Mouse (Mus musculus): Measurements from ENCODE around the gene Phactr1. TPM values are rescaled to one million over a fixed set of nuclear protein-coding genes. Genes with fewer than 3 reads are reported as not detected.
"Not testable (repeated sequence)": the region's sequence is repeated elsewhere in the genome, so short reads cannot be mapped to it uniquely, and the experiment has no call there.

Gene Phactr1
- polyA plus RNA-seq, 1 experiment from 2014 or later, result 0.39 TPM

- Histone ChIP-seq H3K27ac (no peak overlapping the region), H3K4me3 (no peak overlapping the region), H3K4me1 (no peaks in the 10 kb centered on the region), H3K9ac (no peak overlapping the region), H3K9me3 (replicated peaks) (no peaks in the 10 kb centered on the region), H3K27me3 (replicated peaks) (no peaks in the 10 kb centered on the region), H3K36me3 (no peaks in the 10 kb centered on the region), H3K4me2 (no peak overlapping the region)
- 56% methylated on average over 3 of the region's 3 CpGs for WGBS (ENCODE audit: insufficient replicate concordance)
- ATAC-seq, result no peak
These were observed 259.8 kb downstream of the Phactr1 start for GRCm38 (mm10) chr13:42940271-42940670.

- H3K4me1 ChIP-seq, result no peaks in the 10 kb centered on the region
- no peak overlapping the region for H3K4me2 ChIP-seq
- H3K27me3 ChIP-seq (replicated peaks), result no peaks in the 10 kb centered on the region
- no peaks in the 10 kb centered on the region for H3K9me3 ChIP-seq (replicated peaks)
- H3K27ac ChIP-seq, result no peak overlapping the region
- no peaks in the 10 kb centered on the region for H3K36me3 ChIP-seq
- WGBS (ENCODE audit: insufficient replicate concordance), result 41% methylated on average over 3 of the region's 3 CpGs
- ATAC-seq, result no peak
- H3K4me3 ChIP-seq, result no peak overlapping the region
- H3K9ac ChIP-seq, result no peak overlapping the region
These were observed 263.7 kb downstream of the Phactr1 start for GRCm38 (mm10) chr13:42944106-42944505.

GRCm38 (mm10) chr13:42945201-42945600, 264.8 kb downstream of the Phactr1 start:
- not testable (repeated sequence) for H3K4me1 ChIP-seq; H3K27ac ChIP-seq; H3K4me2 ChIP-seq; ATAC-seq; H3K9ac ChIP-seq; H3K4me3 ChIP-seq; H3K27me3 ChIP-seq (replicated peaks); H3K36me3 ChIP-seq; H3K9me3 ChIP-seq (replicated peaks)
- WGBS (ENCODE audit: insufficient replicate concordance), result 40% methylated on average over 3 of the region's 4 CpGs

GRCm38 (mm10) chr13:42948717-42949265, 268.4 kb downstream of the Phactr1 start:
- no peak for ATAC-seq
- no peak overlapping the region for H3K9ac ChIP-seq
- no peak overlapping the region for H3K4me2 ChIP-seq
- H3K4me1 ChIP-seq, result no peaks in the 10 kb centered on the region
- H3K4me3 ChIP-seq, result no peak overlapping the region
- H3K27ac ChIP-seq, result no peak overlapping the region
- WGBS (ENCODE audit: insufficient replicate concordance), result 62% methylated on average over 10 of the region's 10 CpGs
- H3K9me3 ChIP-seq (replicated peaks), result no peaks in the 10 kb centered on the region
- no peaks in the 10 kb centered on the region for H3K27me3 ChIP-seq (replicated peaks)
- no peaks in the 10 kb centered on the region for H3K36me3 ChIP-seq

GRCm38 (mm10) chr13:42949336-42949735, 268.9 kb downstream of the Phactr1 start:
- H3K27me3 ChIP-seq (replicated peaks), result no peaks in the 10 kb centered on the region
- no peaks in the 10 kb centered on the region for H3K36me3 ChIP-seq
- WGBS (ENCODE audit: insufficient replicate concordance), result 63% methylated on average over 5 of the region's 5 CpGs
- H3K4me1 ChIP-seq, result no peaks in the 10 kb centered on the region
- H3K9ac ChIP-seq, result no peak overlapping the region
- no peak for ATAC-seq
- no peak overlapping the region for H3K27ac ChIP-seq
- no peaks in the 10 kb centered on the region for H3K9me3 ChIP-seq (replicated peaks)
- H3K4me2 ChIP-seq, result no peak overlapping the region
- H3K4me3 ChIP-seq, result no peak overlapping the region

- Histone ChIP-seq H3K4me1 (no peaks in the 10 kb centered on the region), H3K27me3 (replicated peaks) (no peaks in the 10 kb centered on the region), H3K9ac (no peak overlapping the region), H3K4me3 (no peak overlapping the region), H3K27ac (no peak overlapping the region), H3K4me2 (no peak overlapping the region), H3K36me3 (no peaks in the 10 kb centered on the region), H3K9me3 (replicated peaks) (no peaks in the 10 kb centered on the region)
- 79% methylated on average over 3 of the region's 3 CpGs for WGBS (ENCODE audit: insufficient replicate concordance)
- ATAC-seq, result no peak
These were observed 269.6 kb downstream of the Phactr1 start for GRCm38 (mm10) chr13:42950056-42950455.

- Histone ChIP-seq H3K36me3 (no peaks in the 10 kb centered on the region), H3K4me2 (no peak overlapping the region), H3K9ac (no peak overlapping the region), H3K4me1 (no peaks in the 10 kb centered on the region), H3K27me3 (replicated peaks) (no peaks in the 10 kb centered on the region), H3K4me3 (no peak overlapping the region), H3K27ac (no peak overlapping the region), H3K9me3 (replicated peaks) (no peaks in the 10 kb centered on the region)
- 60% methylated on average over 15 of the region's 15 CpGs for WGBS (ENCODE audit: insufficient replicate concordance)
- ATAC-seq, result no peak
These were observed 271.8 kb downstream of the Phactr1 start for GRCm38 (mm10) chr13:42952037-42952721.

GRCm38 (mm10) chr13:42953071-42953470, 272.6 kb downstream of the Phactr1 start:
- H3K9ac ChIP-seq, result no peak overlapping the region
- no peaks in the 10 kb centered on the region for H3K27me3 ChIP-seq (replicated peaks)
- H3K4me3 ChIP-seq, result no peak overlapping the region
- 77% methylated on average over 6 of the region's 6 CpGs for WGBS (ENCODE audit: insufficient replicate concordance)
- H3K9me3 ChIP-seq (replicated peaks), result no peaks in the 10 kb centered on the region
- H3K4me1 ChIP-seq, result no peaks in the 10 kb centered on the region
- H3K36me3 ChIP-seq, result no peaks in the 10 kb centered on the region
- no peak overlapping the region for H3K27ac ChIP-seq
- H3K4me2 ChIP-seq, result no peak overlapping the region
- no peak for ATAC-seq

- no peaks in the 10 kb centered on the region for H3K27me3 ChIP-seq (replicated peaks)
- H3K4me1 ChIP-seq, result no peaks in the 10 kb centered on the region
- ATAC-seq, result no peak
- no peak overlapping the region for H3K27ac ChIP-seq
- H3K9me3 ChIP-seq (replicated peaks), result no peaks in the 10 kb centered on the region
- 45% methylated on average over 4 of the region's 5 CpGs for WGBS (ENCODE audit: insufficient replicate concordance)
- H3K36me3 ChIP-seq, result no peaks in the 10 kb centered on the region
- no peak overlapping the region for H3K4me2 ChIP-seq
- no peak overlapping the region for H3K4me3 ChIP-seq
- no peak overlapping the region for H3K9ac ChIP-seq
These were observed 273.7 kb downstream of the Phactr1 start for GRCm38 (mm10) chr13:42954116-42954515.

- H3K4me2 ChIP-seq, result no peak overlapping the region
- H3K9ac ChIP-seq, result no peak overlapping the region
- no peak overlapping the region for H3K27ac ChIP-seq
- ATAC-seq, result no peak
- no peaks in the 10 kb centered on the region for H3K9me3 ChIP-seq (replicated peaks)
- no peak overlapping the region for H3K4me3 ChIP-seq
- H3K4me1 ChIP-seq, result no peaks in the 10 kb centered on the region
- H3K36me3 ChIP-seq, result no peaks in the 10 kb centered on the region
- WGBS (ENCODE audit: insufficient replicate concordance), result 66% methylated on average over 10 of the region's 10 CpGs
- no peaks in the 10 kb centered on the region for H3K27me3 ChIP-seq (replicated peaks)
These were observed 275.9 kb downstream of the Phactr1 start for GRCm38 (mm10) chr13:42956327-42956726.

GRCm38 (mm10) chr13:42957856-42958255, 277.4 kb downstream of the Phactr1 start:
- ATAC-seq, result no peak
- no peaks in the 10 kb centered on the region for H3K36me3 ChIP-seq

GRCm38 (mm10) chr13:42958867-42959266, 278.4 kb downstream of the Phactr1 start:
- no peak overlapping the region for H3K27ac ChIP-seq
- H3K9ac ChIP-seq, result no peak overlapping the region
- 70% methylated on average over 2 of the region's 2 CpGs for WGBS (ENCODE audit: insufficient replicate concordance)

More at GRCm38 (mm10) chr13:42957856-42958255, 277.4 kb downstream of the Phactr1 start:
- no peak overlapping the region for H3K4me3 ChIP-seq
- whole genome bisulfite sequencing (ENCODE audit: insufficient replicate concordance), result 50% methylated on average over 7 of the region's 7 CpGs
- H3K9ac ChIP-seq, result no peak overlapping the region
- H3K27me3 ChIP-seq (replicated peaks), result no peaks in the 10 kb centered on the region
- no peak overlapping the region for H3K27ac ChIP-seq
- no peaks in the 10 kb centered on the region for H3K9me3 ChIP-seq (replicated peaks)
- H3K4me2 ChIP-seq, result no peak overlapping the region
- no peaks in the 10 kb centered on the region for H3K4me1 ChIP-seq

GRCm38 (mm10) chr13:42961561-42961960, 281.1 kb downstream of the Phactr1 start:
- WGBS (ENCODE audit: insufficient replicate concordance), result 60% methylated on average over 4 of the region's 4 CpGs
- no peak overlapping the region for H3K27ac ChIP-seq
- H3K4me3 ChIP-seq, result no peak overlapping the region
- no peak for ATAC-seq
- no peak overlapping the region for H3K9ac ChIP-seq
- H3K4me2 ChIP-seq, result no peak overlapping the region
- no peaks in the 10 kb centered on the region for H3K27me3 ChIP-seq (replicated peaks)
- no peaks in the 10 kb centered on the region for H3K36me3 ChIP-seq
- H3K4me1 ChIP-seq, result no peaks in the 10 kb centered on the region
- H3K9me3 ChIP-seq (replicated peaks), result no peaks in the 10 kb centered on the region

More at GRCm38 (mm10) chr13:42958867-42959266, 278.4 kb downstream of the Phactr1 start:
- H3K9me3 ChIP-seq (replicated peaks), result no peaks in the 10 kb centered on the region
- H3K4me3 ChIP-seq, result no peak overlapping the region
- no peaks in the 10 kb centered on the region for H3K4me1 ChIP-seq
- H3K4me2 ChIP-seq, result no peak overlapping the region
- ATAC-seq, result no peak
- no peaks in the 10 kb centered on the region for H3K27me3 ChIP-seq (replicated peaks)
- no peaks in the 10 kb centered on the region for H3K36me3 ChIP-seq

Data from liver, embryonic 12.5 days (tissue).